Mouse (Mus musculus) CD4-positive naive resting alpha-beta T cell, adult 57 days (primary cell): Measurements from ENCODE around the gene Olfr1192-ps1. TPM values are rescaled to one million over a fixed set of nuclear protein-coding genes. Genes with fewer than 3 reads are reported as not detected.

ENCODE experiments used
- total RNA-seq: library from RNA; stranded (reverse); gene quantifications from one replicate; pipeline ENCODE4 v1.2.4, GENCODE M21; 2023

The Olfr1192-ps1 gene
- total RNA-seq = not detected

DNA sequence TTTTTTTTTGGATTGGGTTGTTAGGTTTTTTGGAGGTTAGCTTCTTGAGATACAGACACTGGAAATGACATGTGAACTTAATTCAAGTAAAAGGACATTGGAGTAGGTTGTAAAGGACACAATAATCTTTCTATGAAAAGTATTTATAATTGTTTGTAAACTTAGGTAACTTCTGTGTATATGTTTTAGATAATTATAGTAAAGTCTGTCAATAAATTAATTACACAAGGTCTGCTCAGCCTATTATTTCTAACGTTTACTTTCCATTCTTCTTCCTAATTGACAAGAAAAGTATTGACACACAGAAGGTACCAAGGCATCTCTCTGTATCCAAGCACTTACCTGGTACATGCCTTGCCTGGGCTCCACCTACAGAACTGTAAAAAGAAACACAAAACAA, at the start of gene Olfr1192-ps1:
Gene Olfr1192-ps1, plus strand, starts transcription at position 301 of the 400 bp plus-strand sequence.

GRCm38 (mm10) chr2:88640242-88640641, 8.1 kb upstream of the Olfr1192-ps1 start, which contains the start of gene Olfr1191-ps1:
TSS of gene Olfr1191-ps1 (plus strand) at chr2:88640542.

GRCm38 (mm10) chr2:88675328-88675727, 27.0 kb downstream of the Olfr1192-ps1 start, which contains the start of gene Olfr1193:
TSS of gene Olfr1193 (plus strand) at chr2:88675628.

DNA sequence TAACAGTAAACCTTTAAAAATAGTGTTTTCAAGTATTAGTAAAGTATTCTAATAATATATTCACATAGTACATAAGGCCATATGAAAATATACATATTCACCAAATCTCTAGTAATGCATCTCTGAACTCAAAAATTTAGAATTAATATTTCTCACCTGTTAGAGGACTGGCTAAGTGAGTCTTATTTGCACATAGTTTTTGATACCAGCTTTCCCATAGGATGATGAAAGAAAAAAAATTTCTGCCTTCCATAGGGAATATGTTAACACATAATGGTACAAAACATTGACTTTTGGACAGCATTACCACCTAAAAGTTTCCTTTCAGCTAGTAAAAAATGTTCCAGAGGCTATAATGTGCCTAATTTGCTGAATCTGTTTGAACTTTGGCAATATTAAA, 40.8 kb downstream of the Olfr1192-ps1 start, which contains the start of gene Olfr1195:
Gene Olfr1195, minus strand, starts transcription at position 101 of the 400 bp plus-strand sequence.

DNA sequence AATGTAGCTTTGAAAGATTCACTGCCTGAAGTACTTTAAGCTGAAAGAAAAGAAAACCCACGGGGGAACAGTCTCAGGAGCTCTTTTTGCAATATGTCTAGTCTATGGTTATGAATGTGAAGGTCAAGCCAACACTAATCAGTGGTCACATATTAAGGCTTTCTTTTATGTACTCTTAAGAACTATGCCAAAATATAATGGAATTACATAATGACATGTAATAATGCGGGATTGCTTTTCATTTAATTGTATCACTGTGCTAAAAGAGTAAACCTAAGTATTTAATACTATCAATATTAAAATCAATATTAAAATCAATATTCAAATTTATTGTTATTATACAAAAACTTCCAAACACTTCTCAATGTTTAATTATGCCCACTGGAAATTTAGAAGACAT, 56.2 kb downstream of the Olfr1192-ps1 start, which contains the start of gene Olfr1196:
Gene Olfr1196, minus strand, starts transcription at position 101 of the 400 bp plus-strand sequence.

Other genes starting within 250 kb of the Olfr1192-ps1 start
- not detected for gene Olfr1179, start 242.1 kb upstream of the Olfr1192-ps1 start, total RNA-seq
- gene Olfr1180, start 229.4 kb upstream of the Olfr1192-ps1 start, total RNA-seq = not detected
- not detected for gene Olfr1181, start 222.3 kb upstream of the Olfr1192-ps1 start, total RNA-seq
- gene Gm13757, start 199.4 kb upstream of the Olfr1192-ps1 start, total RNA-seq = not detected
- gene Olfr1183, start 193.6 kb upstream of the Olfr1192-ps1 start, total RNA-seq = not detected
- gene Olfr1184, start 164.9 kb upstream of the Olfr1192-ps1 start, total RNA-seq = not detected
- not detected for gene Olfr1185-ps1, start 155.2 kb upstream of the Olfr1192-ps1 start, total RNA-seq
- not detected for gene Olfr1186, start 130.0 kb upstream of the Olfr1192-ps1 start, total RNA-seq
- not detected for gene Olfr1188, start 91.6 kb upstream of the Olfr1192-ps1 start, total RNA-seq
- gene Olfr1189, start 62.1 kb upstream of the Olfr1192-ps1 start, total RNA-seq = not detected
- gene Olfr1191-ps1, start 8.0 kb upstream of the Olfr1192-ps1 start, total RNA-seq = 0.09 TPM
- gene Olfr1193, start 27.1 kb downstream of the Olfr1192-ps1 start, total RNA-seq = not detected
- not detected for gene Olfr1195, start 40.7 kb downstream of the Olfr1192-ps1 start, total RNA-seq
- gene Olfr1196, start 56.1 kb downstream of the Olfr1192-ps1 start, total RNA-seq = not detected
- not detected for gene Olfr1197, start 83.9 kb downstream of the Olfr1192-ps1 start, total RNA-seq
- not detected for gene Olfr1198, start 102.9 kb downstream of the Olfr1192-ps1 start, total RNA-seq
- gene Olfr1199, start 112.0 kb downstream of the Olfr1192-ps1 start, total RNA-seq = not detected
- not detected for gene Olfr1200, start 122.0 kb downstream of the Olfr1192-ps1 start, total RNA-seq
- gene Olfr1201, start 144.5 kb downstream of the Olfr1192-ps1 start, total RNA-seq = not detected
- gene Olfr1202, start 166.0 kb downstream of the Olfr1192-ps1 start, total RNA-seq = not detected
- not detected for gene Olfr1205, start 181.2 kb downstream of the Olfr1192-ps1 start, total RNA-seq
- not detected for gene Olfr1204, start 200.8 kb downstream of the Olfr1192-ps1 start, total RNA-seq
- gene Olfr1206, start 214.7 kb downstream of the Olfr1192-ps1 start, total RNA-seq = not detected